Mouse (Mus musculus) left cerebral cortex, adult 11 months (tissue): ENCODE results near the gene Kif19a.

Experiments
- DNase-seq: peaks from one replicate; pipeline ENCODE4 v3.0.0; 2022; ENCODE audit warnings: low spot score

The Kif19a gene

GRCm38 (mm10) chr11:114807686-114808427 lies 42.7 kb downstream of the Kif19a start:
- DNase-seq, result no peak

GRCm38 (mm10) chr11:114809371-114809770 lies 44.2 kb downstream of the Kif19a start:
- DNase-seq, result no peak

GRCm38 (mm10) chr11:114810344-114810743 lies 45.2 kb downstream of the Kif19a start:
- no peak for DNase-seq

DNA sequence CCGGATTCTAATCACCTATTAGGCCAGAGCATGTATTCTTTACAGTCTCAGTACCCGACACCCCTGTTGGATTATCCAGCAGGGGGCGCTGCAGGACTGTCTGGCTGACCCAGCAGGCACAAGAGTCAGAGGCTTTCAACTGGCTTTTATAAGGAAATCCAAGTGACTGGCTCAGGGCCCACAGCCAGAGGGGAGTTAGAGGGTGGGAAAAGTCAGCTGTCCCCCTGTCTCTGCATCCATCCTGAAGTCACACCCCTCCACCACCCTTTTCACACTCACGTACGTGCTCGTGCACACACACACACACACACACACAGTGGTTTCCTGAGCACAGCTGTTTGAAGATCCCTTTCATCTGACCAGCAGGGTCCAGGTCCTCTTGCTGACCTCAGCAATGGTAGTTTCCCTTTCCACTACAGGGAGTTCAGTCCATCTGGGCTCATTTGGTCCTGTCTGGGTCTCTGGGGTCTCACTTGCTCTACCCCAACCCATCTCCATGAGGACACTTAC lies 47.6 kb downstream of the Kif19a start:
- peak; percentile 77 for DNase-seq

DNA sequence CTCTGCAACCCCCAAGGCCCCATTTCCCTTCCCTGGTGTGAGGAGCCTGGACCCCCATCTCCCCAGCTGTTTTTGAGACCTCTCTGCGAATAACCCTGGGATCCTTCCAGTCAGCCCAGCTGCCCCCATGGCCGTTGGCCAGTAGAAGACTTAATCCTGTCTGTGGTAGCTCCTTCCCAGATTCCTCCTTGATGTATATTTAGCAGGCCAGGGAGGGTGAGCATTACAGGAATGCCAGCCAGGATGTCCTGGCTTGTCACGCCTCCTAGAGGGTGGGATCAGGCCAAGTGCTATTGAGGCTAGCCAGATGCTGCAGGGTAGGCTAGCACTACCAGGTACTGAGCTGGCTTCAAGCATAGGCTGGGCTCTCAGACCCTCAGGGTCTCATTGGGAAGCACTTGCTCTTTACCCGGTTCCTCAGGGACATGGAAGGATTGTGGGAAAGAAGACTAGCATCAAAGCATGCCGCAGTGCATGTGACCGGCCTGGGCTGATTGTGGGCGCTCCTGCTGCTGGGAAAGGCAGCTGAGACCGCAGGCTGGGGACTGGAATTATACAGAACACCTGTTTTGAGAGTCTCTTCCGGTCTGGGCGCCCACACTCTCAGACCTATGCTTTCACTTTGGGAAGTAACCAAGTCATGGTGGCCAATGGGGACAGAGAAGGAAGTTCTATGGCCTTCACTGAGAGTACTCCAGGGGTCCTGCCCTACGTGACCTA lies 49.8 kb downstream of the Kif19a start:
- DNase-seq, result no peak

GRCm38 (mm10) chr11:114816934-114817333 lies 51.7 kb downstream of the Kif19a start:
- no peak for DNase-seq

GRCm38 (mm10) chr11:114818185-114818584 lies 53.0 kb downstream of the Kif19a start:
- DNase-seq, result no peak

DNA sequence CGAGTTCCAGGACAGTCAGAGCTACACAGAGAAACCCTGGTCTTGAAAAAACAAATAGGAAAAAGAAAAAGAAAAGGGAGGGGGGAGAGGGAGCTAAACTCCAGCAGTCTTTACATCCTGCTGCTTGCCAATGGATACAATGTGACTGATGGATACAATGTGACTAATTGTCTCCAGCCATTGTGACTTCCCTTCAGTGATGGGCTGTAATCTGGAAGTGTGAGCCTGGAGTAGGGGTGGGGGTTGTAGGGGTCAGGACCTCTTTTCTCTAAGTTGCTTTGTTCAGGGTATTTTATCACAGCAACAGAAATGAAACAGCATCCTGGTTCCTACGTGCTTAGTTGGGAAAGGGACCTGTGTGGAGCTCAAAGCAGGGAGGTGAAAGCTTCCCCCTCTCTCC lies 53.9 kb downstream of the Kif19a start:
- DNase-seq, result no peak

GRCm38 (mm10) chr11:114820444-114820843 lies 55.3 kb downstream of the Kif19a start:
- DNase-seq, result no peak

GRCm38 (mm10) chr11:114821325-114821724 lies 56.1 kb downstream of the Kif19a start:
- DNase-seq, result no peak

GRCm38 (mm10) chr11:114822727-114823126 lies 57.5 kb downstream of the Kif19a start:
- DNase-seq, result peak; percentile 75

- DNase-seq, result no peak
These were observed 58.1 kb downstream of the Kif19a start for GRCm38 (mm10) chr11:114823199-114823725.

DNA sequence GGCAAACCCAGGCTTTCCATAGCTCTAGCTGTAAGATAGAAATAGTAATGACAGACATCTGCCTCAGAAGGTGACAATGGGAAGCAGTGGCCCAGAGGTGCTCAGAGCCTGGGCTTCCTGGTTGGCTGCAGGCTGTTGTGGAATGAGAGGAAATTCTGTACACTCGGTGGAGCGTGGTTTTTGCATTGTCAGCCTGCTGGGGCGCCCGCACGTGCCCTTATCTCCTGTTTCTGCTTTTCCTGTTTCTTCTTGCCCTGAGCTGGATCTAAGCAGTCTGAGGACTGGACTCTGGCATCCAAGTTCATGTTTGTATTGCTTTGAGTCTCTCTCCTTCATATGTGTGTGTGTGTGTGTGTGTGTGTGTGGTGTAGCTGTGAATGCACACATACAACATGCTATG lies 61.5 kb downstream of the Kif19a start:
- DNase-seq, result no peak

- no peak for DNase-seq
These were observed 64.6 kb downstream of the Kif19a start for GRCm38 (mm10) chr11:114829499-114830432.

DNA sequence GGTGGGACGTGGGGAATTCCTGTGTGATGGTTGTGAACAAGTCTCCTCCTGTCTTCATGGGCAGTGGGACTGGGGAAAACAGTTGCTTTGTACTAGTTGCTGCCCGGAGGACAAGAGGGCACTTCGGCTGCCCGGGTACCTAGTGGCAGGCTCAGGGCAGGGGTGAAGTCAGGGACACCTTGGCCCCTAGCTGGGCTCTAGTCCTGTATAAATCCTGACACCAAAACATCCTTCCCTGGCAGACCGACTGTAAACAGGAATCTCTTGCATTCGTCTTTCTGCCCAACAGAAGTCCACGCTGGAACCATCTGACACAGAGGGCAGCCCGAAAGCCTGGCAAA lies 65.2 kb downstream of the Kif19a start:
- DNase-seq, result no peak

GRCm38 (mm10) chr11:114833166-114833565 lies 68.0 kb downstream of the Kif19a start:
- no peak for DNase-seq
